Mouse (Mus musculus) liver, embryonic 16.5 days (tissue): ENCODE results near the gene Ksr2. TPM values are rescaled to one million over a fixed set of nuclear protein-coding genes. Genes with fewer than 3 reads are reported as not detected.

Experiments used
- ATAC-seq: fragments of 200-750 bp; cut with Nextera tagmentation; 2 replicates; pipeline ENCODE4 v1.8.0; 2017; ENCODE audit warnings: low read depth, mild to moderate bottlenecking, moderate number of reproducible peaks, moderate library complexity
- H3K27ac ChIP-seq: fragments of 300-500 bp; sonication (generic); 2 replicates; pipeline ENCODE4 v1.5.1; 2014; ENCODE audit warnings: mild to moderate bottlenecking, low read length
- H3K27me3 ChIP-seq: fragments of 300-500 bp; sonication (generic); 2 replicates; pipeline ENCODE4 v1.6.1; 2014; ENCODE audit warnings: low read depth, low read length, mixed read lengths; ENCODE audit not compliant: control insufficient read depth, insufficient read depth
- H3K36me3 ChIP-seq: fragments of 300-500 bp; sonication (generic); 2 replicates; pipeline ENCODE4 v1.6.1; 2014; ENCODE audit warnings: mild to moderate bottlenecking; ENCODE audit not compliant: control insufficient read depth, insufficient read depth
- H3K4me1 ChIP-seq: fragments of 300-500 bp; sonication (generic); 2 replicates; pipeline ENCODE4 v1.6.1; 2014; ENCODE audit warnings: low read depth, low read length, mixed read lengths; ENCODE audit not compliant: control insufficient read depth
- H3K4me2 ChIP-seq: fragments of 300-500 bp; sonication (generic); 2 replicates; pipeline ENCODE4 v1.6.1; 2014; ENCODE audit warnings: low read depth, low read length, mixed read lengths
- H3K4me3 ChIP-seq: fragments of 300-500 bp; sonication (generic); 2 replicates; pipeline ENCODE4 v1.5.1; 2014; ENCODE audit warnings: low read depth, mild to moderate bottlenecking, low read length
- H3K9ac ChIP-seq: fragments of 300-500 bp; sonication (generic); 2 replicates; pipeline ENCODE4 v1.6.1; 2014; ENCODE audit warnings: low read depth, low read length
- H3K9me3 ChIP-seq: fragments of 300-500 bp; sonication (generic); replicated peaks from 2 replicates; pipeline ENCODE4 v1.6.1; 2016; ENCODE audit warnings: low read length; ENCODE audit not compliant: control insufficient read depth
- WGBS: fragments of 180-500 bp; shearing (Covaris S2); extraction: QIAGEN DNeasy Blood & Tissue Kit; methylation state at CpG from one replicate; pipeline ENCODE4 v1.1.7; 2014; ENCODE audit not compliant: insufficient replicate concordance; 5-methylcytosine and 5-hydroxymethylcytosine counted together
- polyA plus RNA-seq: library from polyadenylated mRNA; unstranded; fragments of >200 nt; fragmentation: Nextera tagmentation; extraction: Ambion mirVana; gene quantifications from 2 replicates; pipeline ENCODE4 v1.2.1, GENCODE M21; 2015

The Ksr2 gene
- polyA plus RNA-seq, 1 experiment from 2014 or later, result 0.06 TPM

- no peak overlapping the region for H3K4me3 ChIP-seq
- no peaks in the 10 kb centered on the region for H3K4me1 ChIP-seq
- H3K36me3 ChIP-seq, result no peaks in the 10 kb centered on the region
- no peak overlapping the region for H3K9ac ChIP-seq
- H3K9me3 ChIP-seq, result no peaks in the 10 kb centered on the region
- no peak overlapping the region for H3K27ac ChIP-seq
- no peak overlapping the region for H3K4me2 ChIP-seq
- ATAC-seq, result no peak
- 63% methylated on average over 5 of the region's 5 CpGs for WGBS
- H3K27me3 ChIP-seq, result no peaks in the 10 kb centered on the region
Observed at GRCm38 (mm10) chr5:117502611-117503010, 88.8 kb downstream of the Ksr2 start.

DNA sequence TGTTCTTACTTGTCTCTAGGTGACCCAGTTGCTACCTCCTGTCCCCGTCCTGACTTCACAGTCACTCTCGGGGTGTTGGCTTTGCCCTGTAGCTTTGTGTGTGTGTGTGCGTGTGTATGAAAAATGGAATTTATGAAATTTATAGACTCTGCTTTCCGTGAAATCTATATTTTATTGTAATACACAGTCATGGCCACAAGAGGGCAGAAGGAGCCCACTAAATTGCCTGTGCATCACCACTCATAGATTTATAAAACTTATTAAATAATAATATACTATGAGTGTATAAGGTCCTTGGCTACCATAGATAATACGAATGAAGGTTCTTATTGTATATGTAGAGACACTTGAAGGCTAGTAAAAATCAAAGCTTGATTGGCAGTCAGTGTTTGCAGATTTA, 90.6 kb downstream of the Ksr2 start:
- no peaks in the 10 kb centered on the region for H3K36me3 ChIP-seq
- 59% methylated on average over 5 of the region's 5 CpGs for WGBS
- H3K9ac ChIP-seq, result no peak overlapping the region
- no peak overlapping the region for H3K4me3 ChIP-seq
- H3K9me3 ChIP-seq, result no peaks in the 10 kb centered on the region
- no peak overlapping the region for H3K4me2 ChIP-seq
- no peaks in the 10 kb centered on the region for H3K27me3 ChIP-seq
- no peaks in the 10 kb centered on the region for H3K4me1 ChIP-seq
- no peak for ATAC-seq
- no peak overlapping the region for H3K27ac ChIP-seq

DNA sequence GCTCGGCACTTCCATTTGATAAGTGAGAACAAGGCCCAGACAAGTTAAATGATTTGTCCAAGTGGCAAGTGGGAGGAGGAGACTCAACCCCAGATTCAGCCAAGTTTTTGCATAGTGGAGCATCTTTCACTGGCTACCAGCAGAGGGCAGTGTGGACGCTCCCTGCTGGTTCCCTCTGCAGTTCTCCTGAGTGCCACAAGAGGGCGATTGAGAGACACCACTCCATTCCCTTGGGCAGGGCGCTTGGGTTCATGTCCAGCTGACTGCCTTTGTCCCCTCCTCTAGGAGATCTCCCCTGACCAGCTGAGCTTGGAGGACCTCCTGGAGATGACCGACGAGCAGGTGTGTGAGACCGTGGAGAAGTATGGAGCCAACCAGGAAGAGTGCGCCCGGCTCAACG, 91.4 kb downstream of the Ksr2 start:
- Histone ChIP-seq H3K27me3 (no peaks in the 10 kb centered on the region), H3K27ac (no peak overlapping the region), H3K4me3 (no peak overlapping the region), H3K9me3 (no peaks in the 10 kb centered on the region), H3K36me3 (no peaks in the 10 kb centered on the region), H3K9ac (no peak overlapping the region), H3K4me1 (no peaks in the 10 kb centered on the region), H3K4me2 (no peak overlapping the region)
- no peak for ATAC-seq
- whole genome bisulfite sequencing, result 62% methylated on average over 10 of the region's 10 CpGs

DNA sequence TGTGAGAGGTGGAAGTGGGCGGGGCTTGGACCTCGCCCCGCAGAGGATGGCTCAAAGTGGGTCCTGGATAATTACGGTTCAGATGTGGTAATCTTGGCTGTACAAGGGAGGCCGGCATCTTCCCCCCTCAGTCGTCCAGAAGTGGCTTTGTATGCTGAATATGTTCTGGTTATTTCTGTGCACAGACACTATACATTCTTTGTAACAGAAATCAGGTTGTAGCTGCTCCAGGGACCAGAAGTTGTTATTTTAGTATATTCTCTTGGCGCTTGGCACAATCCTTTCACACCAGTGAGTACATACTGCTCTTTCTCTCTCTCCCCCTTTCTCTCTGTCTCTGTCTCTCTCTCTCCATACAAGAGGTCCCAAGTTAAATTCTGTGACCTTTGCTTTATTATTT, 92.0 kb downstream of the Ksr2 start:
- H3K4me3 ChIP-seq, result no peak overlapping the region
- H3K9ac ChIP-seq, result no peak overlapping the region
- no peaks in the 10 kb centered on the region for H3K36me3 ChIP-seq
- no peaks in the 10 kb centered on the region for H3K27me3 ChIP-seq
- H3K4me2 ChIP-seq, result no peak overlapping the region
- WGBS, result 46% methylated on average over 7 of the region's 7 CpGs
- H3K4me1 ChIP-seq, result no peaks in the 10 kb centered on the region
- no peak for ATAC-seq
- H3K9me3 ChIP-seq, result no peaks in the 10 kb centered on the region
- no peak overlapping the region for H3K27ac ChIP-seq

DNA sequence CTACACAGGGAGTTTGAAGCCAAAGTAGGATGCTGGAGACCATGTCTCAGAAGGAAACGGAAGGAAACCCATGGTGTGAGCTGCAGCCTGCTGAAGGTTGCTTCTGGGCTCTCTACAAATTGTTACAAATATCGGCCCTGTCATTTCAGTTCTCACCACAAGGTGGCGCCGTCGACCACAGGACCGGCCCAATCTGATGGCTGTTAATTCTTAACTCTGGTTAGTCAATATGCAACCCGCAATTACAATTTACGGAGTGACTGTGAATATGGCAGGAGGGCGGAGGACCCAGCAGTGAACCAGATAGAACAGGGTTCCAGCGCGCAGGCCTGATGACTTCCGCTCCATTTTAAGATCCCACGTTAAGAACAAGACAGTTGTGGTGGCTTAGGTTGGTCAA, 92.6 kb downstream of the Ksr2 start:
- Histone ChIP-seq H3K36me3 (no peaks in the 10 kb centered on the region), H3K4me1 (no peaks in the 10 kb centered on the region), H3K9ac (no peak overlapping the region), H3K27ac (no peak overlapping the region), H3K4me3 (no peak overlapping the region), H3K27me3 (no peaks in the 10 kb centered on the region), H3K4me2 (no peak overlapping the region), H3K9me3 (no peaks in the 10 kb centered on the region)
- WGBS, result 20% methylated on average over 13 of the region's 13 CpGs
- no peak for ATAC-seq

DNA sequence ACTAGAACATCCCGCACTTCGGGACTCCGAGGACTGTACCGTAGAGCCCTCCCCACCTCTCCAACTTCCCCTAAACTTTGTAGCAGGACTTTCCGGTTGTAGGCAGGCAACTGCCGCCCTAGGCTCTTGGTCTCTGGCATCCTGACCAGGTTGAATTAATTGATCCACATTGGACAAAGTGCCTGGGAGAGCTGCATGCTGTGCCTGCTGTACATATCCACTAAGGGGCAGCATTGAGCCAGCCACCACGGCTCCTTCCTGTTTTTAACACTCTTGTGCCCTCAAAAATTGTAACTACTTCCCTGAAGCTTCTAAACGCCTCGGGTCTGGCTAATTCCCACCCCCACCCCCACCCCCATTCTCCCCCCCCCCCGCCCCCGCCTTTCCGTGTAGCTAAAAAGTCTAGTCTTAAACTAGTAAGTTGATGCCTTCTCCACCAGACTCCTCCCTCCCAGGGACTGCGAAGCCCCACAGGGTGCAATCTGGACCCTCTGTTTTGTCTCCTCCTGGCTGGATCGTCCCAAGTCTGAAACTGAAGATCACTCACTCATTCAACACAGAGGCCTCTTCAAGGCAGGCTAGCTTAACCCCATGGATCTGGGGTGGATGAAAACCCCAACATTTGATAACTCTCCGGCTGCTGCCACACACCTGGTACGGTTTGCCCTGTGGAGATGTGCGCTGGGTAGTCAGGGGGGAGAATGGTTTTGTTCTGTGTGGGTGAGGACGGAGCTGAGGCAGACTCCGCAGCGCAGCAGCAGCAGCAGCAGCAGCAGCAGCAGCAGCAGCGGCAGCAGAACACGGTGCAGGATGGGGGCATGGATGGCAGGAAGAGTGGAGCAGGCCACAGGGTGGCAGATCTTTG, 95.9 kb downstream of the Ksr2 start:
- Histone ChIP-seq H3K4me2 (no peak overlapping the region), H3K4me3 (no peak overlapping the region), H3K27ac (no peak overlapping the region), H3K9ac (no peak overlapping the region), H3K9me3 (no peaks in the 10 kb centered on the region), H3K36me3 (no peaks in the 10 kb centered on the region), H3K27me3 (no peaks in the 10 kb centered on the region), H3K4me1 (no peaks in the 10 kb centered on the region)
- ATAC-seq, result no peak
- 40% methylated on average over 21 of the region's 22 CpGs for WGBS

- WGBS, result 39% methylated on average over 10 of the region's 10 CpGs
- Histone ChIP-seq H3K4me1 (no peaks in the 10 kb centered on the region), H3K36me3 (no peaks in the 10 kb centered on the region), H3K4me2 (no peak overlapping the region), H3K9ac (no peak overlapping the region), H3K27ac (no peak overlapping the region), H3K4me3 (no peak overlapping the region), H3K9me3 (no peaks in the 10 kb centered on the region), H3K27me3 (no peaks in the 10 kb centered on the region)
- no peak for ATAC-seq
Observed at GRCm38 (mm10) chr5:117510864-117511263, 97.1 kb downstream of the Ksr2 start.

- Histone ChIP-seq H3K4me1 (no peaks in the 10 kb centered on the region), H3K36me3 (no peaks in the 10 kb centered on the region), H3K4me3 (no peak overlapping the region), H3K27ac (no peak overlapping the region), H3K4me2 (no peak overlapping the region), H3K27me3 (no peaks in the 10 kb centered on the region), H3K9me3 (no peaks in the 10 kb centered on the region), H3K9ac (no peak overlapping the region)
- no peak for ATAC-seq
- WGBS, result 67% methylated on average over 12 of the region's 12 CpGs
Observed at GRCm38 (mm10) chr5:117515396-117515795, 101.6 kb downstream of the Ksr2 start.

GRCm38 (mm10) chr5:117515861-117516260, 102.1 kb downstream of the Ksr2 start:
- Histone ChIP-seq H3K4me1 (no peaks in the 10 kb centered on the region), H3K9me3 (no peaks in the 10 kb centered on the region), H3K4me2 (no peak overlapping the region), H3K27me3 (no peaks in the 10 kb centered on the region), H3K9ac (no peak overlapping the region), H3K27ac (no peak overlapping the region), H3K4me3 (no peak overlapping the region), H3K36me3 (no peaks in the 10 kb centered on the region)
- no peak for ATAC-seq
- WGBS, result 51% methylated on average over 7 of the region's 7 CpGs
